In the genomic region with DNA sequence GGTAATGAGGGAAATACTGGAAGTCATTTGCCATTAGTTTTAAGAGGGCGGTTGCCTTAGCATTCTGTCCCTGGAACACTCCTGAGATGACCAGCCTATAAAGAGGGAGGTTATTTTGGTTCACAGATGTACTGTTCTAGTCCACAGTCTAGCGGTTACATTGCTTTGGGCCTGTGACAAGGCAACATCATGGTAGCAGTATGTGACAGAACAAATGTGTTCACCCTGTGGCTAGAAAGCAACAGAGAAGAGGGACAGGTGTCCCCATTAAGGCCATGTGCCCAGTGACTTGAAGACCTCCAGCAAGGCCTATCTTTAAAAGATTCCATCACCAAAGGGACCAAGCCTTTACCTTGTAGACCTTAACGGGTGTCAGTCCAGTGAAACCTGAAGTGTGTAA, we compare ENCODE assay signal across 30 mouse cellular contexts.
"Had no signal": no experiment of that assay in that cellular context is flagged by ENCODE, and none has a peak within 500 bp of the region (broad histone marks: within the 10 kb centered on the region; RNA-seq: fewer than 3 reads in every experiment).

No protein-coding gene starts in this region.

- H3K36me3 ChIP-seq: heart, embryonic 15.5 days; hindbrain, embryonic 12.5 days; hindbrain, embryonic 13.5 days; hindbrain, embryonic 15.5 days; intestine, embryonic 15.5 days had no signal

- H3K4me3 ChIP-seq: heart, embryonic 10.5 days; heart, embryonic 12.5 days; heart, embryonic 13.5 days; heart, embryonic 15.5 days; hindbrain, embryonic 10.5 days; hindbrain, embryonic 12.5 days; hindbrain, embryonic 13.5 days; hindbrain, embryonic 15.5 days; intestine, embryonic 15.5 days; kidney, embryonic 15.5 days; layer of hippocampus, adult 2 months had no signal

- H3K27ac ChIP-seq: heart, embryonic 10.5 days; heart, embryonic 13.5 days; heart, embryonic 15.5 days; hindbrain, embryonic 10.5 days; hindbrain, embryonic 12.5 days; hindbrain, embryonic 13.5 days; hindbrain, embryonic 14.5 days; hindbrain, embryonic 15.5 days; hindbrain, postnatal 0 days; intestine, embryonic 15.5 days; kidney, embryonic 15.5 days; kidney, postnatal 0 days; layer of hippocampus, adult 2 months had no signal

- DNase-seq: heart, postnatal 10 days; heart, postnatal 14 days; heart, postnatal 36 days; heart, postnatal 4 days; kidney, adult 11 months; kidney, adult 18-20 months; kidney, adult 2 months; kidney, adult 8-10 months; kidney, adult 9 months; kidney, postnatal 10 days; kidney, postnatal 14 days; kidney, postnatal 25 days; kidney, postnatal 36 days; kidney, postnatal 4 days; layer of hippocampus, adult 9-11 months; layer of hippocampus, postnatal 36 days had no signal

- H3K4me1 ChIP-seq: intestine, embryonic 15.5 days had no signal

- H3K27me3 ChIP-seq: heart, embryonic 12.5 days; heart, embryonic 13.5 days; heart, embryonic 15.5 days; hindbrain, embryonic 12.5 days; hindbrain, embryonic 13.5 days; hindbrain, embryonic 15.5 days; intestine, embryonic 15.5 days; kidney, embryonic 15.5 days had no signal
